Mouse (Mus musculus) kidney, adult 2 months (tissue): ENCODE measurements around the gene Llph. TPM values are rescaled to one million over a fixed set of nuclear protein-coding genes. Genes with fewer than 3 reads are reported as not detected.

Source experiments
- DNase-seq: peaks from one replicate; pipeline ENCODE4 v3.0.0; 2021
- H3K27ac ChIP-seq: fragments of 200-500 bp; 2 replicates; pipeline ENCODE4 v1.5.1; 2012; ENCODE audit warnings: low read depth, low read length, control low read depth, inconsistent platforms; ENCODE audit not compliant: insufficient read depth
- H3K27me3 ChIP-seq: fragments of 200-500 bp; replicated peaks from 2 replicates; pipeline ENCODE4 v1.6.1; 2012; ENCODE audit warnings: mild to moderate bottlenecking, moderate library complexity, low read length, inconsistent platforms; ENCODE audit not compliant: control insufficient read depth, insufficient read depth
- H3K36me3 ChIP-seq: fragments of 200-500 bp; 2 replicates; pipeline ENCODE4 v1.6.1; 2012; ENCODE audit warnings: mild to moderate bottlenecking, moderate library complexity, low read length, inconsistent platforms; ENCODE audit not compliant: control insufficient read depth, insufficient read depth
- H3K4me1 ChIP-seq: fragments of 200-500 bp; 2 replicates; pipeline ENCODE4 v1.6.1; 2011; ENCODE audit warnings: low read length; ENCODE audit not compliant: control insufficient read depth, insufficient read depth
- H3K4me3 ChIP-seq: fragments of 200-500 bp; 2 replicates; pipeline ENCODE4 v1.5.1; 2011; ENCODE audit warnings: mild to moderate bottlenecking, low read depth, low read length, control low read depth; ENCODE audit not compliant: insufficient read depth
- CTCF ChIP-seq: fragments of 200-500 bp; conservative IDR thresholded peaks from 2 replicates; pipeline ENCODE4 v1.5.1; 2011; ENCODE audit warnings: low read depth, mild to moderate bottlenecking, control low read depth, low read length, moderate library complexity, mixed read lengths; ENCODE audit not compliant: insufficient read depth, insufficient read length
- POLR2A ChIP-seq: fragments of 200-500 bp; IDR thresholded peaks from one replicate; pipeline ENCODE4 v1.6.1; 2011; ENCODE audit warnings: low read depth, low read length, control low read depth
- WGBS: fragments of 180-500 bp; shearing (Covaris S2); methylation state at CpG from one replicate; pipeline ENCODE4 v1.1.7; 2018; 5-methylcytosine and 5-hydroxymethylcytosine counted together
- polyA plus RNA-seq: library from polyadenylated mRNA; depleted of rRNA; stranded (reverse); fragments of >200 nt; gene quantifications from 2 replicates; pipeline ENCODE4 v1.2.3, GENCODE M21; 2012

The Llph gene
- polyA plus RNA-seq, 1 experiment: 9.5 TPM

DNA sequence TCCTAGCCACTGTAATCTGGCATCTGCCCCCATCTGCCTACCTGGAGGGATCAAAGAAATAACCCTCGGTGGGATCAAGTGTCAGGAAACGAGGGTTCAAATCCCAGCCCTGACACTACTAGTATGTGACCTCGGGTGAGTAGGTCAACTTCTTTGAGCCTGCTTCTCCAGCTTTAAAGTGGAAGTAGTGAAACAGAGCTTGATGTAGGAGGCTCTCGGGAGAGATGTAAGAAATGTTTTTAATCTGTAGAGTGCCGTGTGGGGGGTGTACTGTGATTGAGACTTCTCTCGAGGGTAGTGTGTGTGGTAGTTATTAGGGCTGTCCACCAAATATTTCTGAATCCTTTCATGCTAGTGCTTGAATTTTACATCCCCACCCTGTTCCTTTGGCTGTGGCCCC is 15.6 kb downstream of the Llph start:
- Histone ChIP-seq H3K4me1 (no peaks in the 10 kb centered on the region), H3K36me3 (no peaks in the 10 kb centered on the region), H3K4me3 (no peak overlapping the region), H3K27ac (no peak overlapping the region), H3K27me3 (no peaks in the 10 kb centered on the region; the same call in 1 of the 2 replicates)
- no peak for DNase-seq
- TF ChIP-seq CTCF (no peak), POLR2A (no peak)
- WGBS: 45% methylated on average over 6 of the region's 6 CpGs

DNA sequence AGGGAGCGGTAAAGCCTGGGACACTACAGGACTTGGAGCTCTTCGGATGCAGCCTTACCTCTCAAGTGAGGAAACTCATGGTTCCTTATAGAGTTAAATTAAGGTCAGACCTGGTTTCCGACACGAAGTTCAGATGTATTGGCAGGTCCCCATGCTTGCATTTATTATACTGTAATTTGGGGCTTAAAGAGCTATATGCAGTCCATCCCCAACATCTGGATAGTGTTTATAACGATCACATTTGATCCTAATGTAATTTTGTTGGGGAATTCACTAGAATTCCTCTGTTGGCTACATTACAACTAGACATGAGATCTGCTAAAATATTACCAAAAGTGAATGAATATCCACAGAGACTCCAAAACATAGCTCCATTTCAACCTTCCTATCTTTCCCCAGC is 18.8 kb downstream of the Llph start:
- DNase-seq: no peak
- Histone ChIP-seq H3K27ac (no peak overlapping the region), H3K27me3 (no peaks in the 10 kb centered on the region; the same call in 1 of the 2 replicates), H3K4me1 (no peaks in the 10 kb centered on the region), H3K4me3 (no peak overlapping the region), H3K36me3 (no peaks in the 10 kb centered on the region)
- WGBS: 82% methylated on average over 5 of the region's 5 CpGs
- TF ChIP-seq CTCF (no peak), POLR2A (no peak)

GRCm38 (mm10) chr10:120246994-120247750 is 20.3 kb downstream of the Llph start:
- DNase-seq: peak; percentile 65
- WGBS: 32% methylated on average over 9 of the region's 9 CpGs
- Histone ChIP-seq H3K27ac (no peak overlapping the region), H3K36me3 (no peaks in the 10 kb centered on the region), H3K27me3 (no peaks in the 10 kb centered on the region; the same call in 1 of the 2 replicates), H3K4me1 (no peaks in the 10 kb centered on the region), H3K4me3 (no peak overlapping the region)
- TF ChIP-seq CTCF: peak; percentile 36; the same call in 1 of the 2 replicates
- no peak for TF ChIP-seq POLR2A

GRCm38 (mm10) chr10:120250911-120251683 is 24.2 kb downstream of the Llph start:
- no peak for DNase-seq
- Histone ChIP-seq H3K4me1 (no peaks in the 10 kb centered on the region), H3K4me3 (no peak overlapping the region), H3K36me3 (no peaks in the 10 kb centered on the region), H3K27me3 (no peaks in the 10 kb centered on the region; the same call in 1 of the 2 replicates), H3K27ac (no peak overlapping the region)
- WGBS: 57% methylated on average over 11 of the region's 11 CpGs
- TF ChIP-seq POLR2A (no peak), CTCF (no peak)

DNA sequence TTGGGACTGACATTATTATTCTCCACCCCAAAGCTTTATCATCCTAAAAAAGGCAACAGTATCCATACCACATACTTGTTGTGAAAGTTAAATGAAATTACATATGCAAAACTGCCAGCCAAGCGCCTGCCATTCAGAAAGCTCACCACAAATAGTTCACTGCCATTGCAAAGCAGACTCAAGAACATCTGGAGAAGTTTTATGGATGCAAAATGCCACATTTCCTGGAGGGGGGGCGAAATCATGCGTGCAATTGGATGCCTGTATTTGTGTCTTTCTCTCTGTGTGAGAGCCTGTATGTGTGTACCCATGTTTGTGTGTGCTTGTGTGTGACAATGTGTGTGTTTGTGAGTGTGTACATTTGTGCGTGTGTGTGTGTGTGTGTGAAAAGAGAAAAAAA is 24.9 kb downstream of the Llph start:
- TF ChIP-seq CTCF (no peak), POLR2A (no peak)
- H3K27me3 ChIP-seq: no peaks in the 10 kb centered on the region; the same call in 1 of the 2 replicates
- H3K4me3 ChIP-seq: no peak overlapping the region
- H3K27ac ChIP-seq: no peak overlapping the region
- no peaks in the 10 kb centered on the region for H3K36me3 ChIP-seq
- 89% methylated on average over 4 of the region's 4 CpGs for WGBS
- no peak for DNase-seq
- no peaks in the 10 kb centered on the region for H3K4me1 ChIP-seq

- H3K27me3 ChIP-seq: no peaks in the 10 kb centered on the region; the same call in 1 of the 2 replicates
- no peak overlapping the region for H3K27ac ChIP-seq
- TF ChIP-seq POLR2A (no peak), CTCF (no peak)
- no peak for DNase-seq
- H3K4me1 ChIP-seq: no peaks in the 10 kb centered on the region
- 25% methylated on average over 8 of the region's 8 CpGs for WGBS
- no peak overlapping the region for H3K4me3 ChIP-seq
- no peaks in the 10 kb centered on the region for H3K36me3 ChIP-seq
Observed at GRCm38 (mm10) chr10:120252800-120253199, 25.9 kb downstream of the Llph start.

DNA sequence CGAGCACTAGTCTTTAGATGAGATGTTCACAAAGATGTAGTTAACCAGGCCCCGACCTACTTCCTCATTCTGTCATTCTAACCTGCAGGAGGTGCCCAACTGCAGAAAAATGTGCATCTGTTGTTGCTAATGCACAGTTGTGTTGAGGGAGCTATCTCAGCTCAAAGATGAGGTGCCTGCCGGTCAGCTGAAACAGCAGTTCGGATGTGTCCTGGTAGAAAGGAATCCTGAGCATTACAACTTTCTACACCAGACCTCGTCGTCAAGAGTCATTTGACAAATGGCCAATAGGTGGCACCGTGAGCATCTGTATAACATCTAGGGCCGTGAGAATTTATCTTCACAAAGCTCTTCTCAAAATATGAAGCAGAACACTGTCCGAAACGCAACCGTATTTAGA is 30.4 kb downstream of the Llph start:
- whole genome bisulfite sequencing: 18% methylated on average over 11 of the region's 11 CpGs
- Histone ChIP-seq H3K4me3 (no peak overlapping the region), H3K36me3 (no peaks in the 10 kb centered on the region), H3K4me1 (no peaks in the 10 kb centered on the region), H3K27ac (no peak overlapping the region), H3K27me3 (no peaks in the 10 kb centered on the region; the same call in 1 of the 2 replicates)
- DNase-seq: peak; percentile 56
- TF ChIP-seq POLR2A (no peak), CTCF (peak; percentile 35)
